Mouse (Mus musculus) stomach, postnatal 0 days (tissue): ENCODE data around the gene Skint6.
"Not testable (repeated sequence)": the region's sequence is repeated elsewhere in the genome, so short reads cannot be mapped to it uniquely, and the experiment has no call there.

Experiments
- CTCF ChIP-seq: IDR thresholded peaks from 2 replicates; pipeline ENCODE4 v1.5.1; 2016; ENCODE audit warnings: antibody characterized with exemption, low read depth, mild to moderate bottlenecking, moderate library complexity
- EP300 ChIP-seq: optimal IDR thresholded peaks from 2 replicates; pipeline ENCODE3; 2016; ENCODE audit warnings: antibody characterized with exemption

- not testable (repeated sequence) for TF ChIP-seq CTCF, EP300
Observed at GRCm38 (mm10) chr4:112979160-112979559, 307.6 kb downstream of the Skint6 start.
